Mouse (Mus musculus) monocyte, adult 5-6 weeks (primary cell): ENCODE measurements around the gene Csmd2. TPM values are rescaled to one million over a fixed set of nuclear protein-coding genes. Genes with fewer than 3 reads are reported as not detected.

Experiments
- ATAC-seq: fragments of 153-309, 156-312 bp; replicated peaks from 2 replicates; pipeline ENCODE4 v1.8.0; 2017; ENCODE audit warnings: mild to moderate bottlenecking; ENCODE audit not compliant: low TSS enrichment, insufficient number of reproducible peaks, severe bottlenecking, poor library complexity, low FRiP score
- total RNA-seq: library from RNA; stranded (forward); fragments of 200-1000, 200-491, 200-594 nt; gene quantifications from 3 replicates; pipeline ENCODE4 v1.2.3, GENCODE M21; 2017

Csmd2 gene
- total RNA-seq, 1 experiment from 2014 or later: not detected

- ATAC-seq: no peak
Observed at GRCm38 (mm10) chr4:128275116-128275515, 287.5 kb downstream of the Csmd2 start.

GRCm38 (mm10) chr4:128275586-128275985, 287.9 kb downstream of the Csmd2 start:
- ATAC-seq: no peak

- ATAC-seq: no peak
Observed at GRCm38 (mm10) chr4:128285009-128285408, 297.4 kb downstream of the Csmd2 start.

GRCm38 (mm10) chr4:128288095-128288494, 300.4 kb downstream of the Csmd2 start:
- ATAC-seq: no peak

- no peak for ATAC-seq
Observed at GRCm38 (mm10) chr4:128304049-128304448, 316.4 kb downstream of the Csmd2 start.

GRCm38 (mm10) chr4:128306011-128306410, 318.4 kb downstream of the Csmd2 start:
- ATAC-seq: no peak

GRCm38 (mm10) chr4:128315328-128315727, 327.7 kb downstream of the Csmd2 start:
- no peak for ATAC-seq

- ATAC-seq: no peak
Observed at GRCm38 (mm10) chr4:128317951-128318350, 330.3 kb downstream of the Csmd2 start.

GRCm38 (mm10) chr4:128325511-128325910, 337.9 kb downstream of the Csmd2 start:
- no peak for ATAC-seq

- no peak for ATAC-seq
Observed at GRCm38 (mm10) chr4:128326755-128327154, 339.1 kb downstream of the Csmd2 start.

- ATAC-seq: no peak
Observed at GRCm38 (mm10) chr4:128327421-128327820, 339.8 kb downstream of the Csmd2 start.

- no peak for ATAC-seq
Observed at GRCm38 (mm10) chr4:128330519-128330918, 342.9 kb downstream of the Csmd2 start.

GRCm38 (mm10) chr4:128340457-128340856, 352.8 kb downstream of the Csmd2 start:
- no peak for ATAC-seq

- no peak for ATAC-seq
Observed at GRCm38 (mm10) chr4:128341315-128341714, 353.7 kb downstream of the Csmd2 start.

GRCm38 (mm10) chr4:128342208-128342607, 354.6 kb downstream of the Csmd2 start:
- ATAC-seq: no peak

- no peak for ATAC-seq
Observed at GRCm38 (mm10) chr4:128358751-128359150, 371.1 kb downstream of the Csmd2 start.

GRCm38 (mm10) chr4:128365851-128366250, 378.2 kb downstream of the Csmd2 start:
- ATAC-seq: no peak

- ATAC-seq: no peak
Observed at GRCm38 (mm10) chr4:128368088-128368487, 380.4 kb downstream of the Csmd2 start.

GRCm38 (mm10) chr4:128371766-128372165, 384.1 kb downstream of the Csmd2 start:
- ATAC-seq: no peak

GRCm38 (mm10) chr4:128373196-128373595, 385.5 kb downstream of the Csmd2 start:
- no peak for ATAC-seq

- no peak for ATAC-seq
Observed at GRCm38 (mm10) chr4:128374051-128374450, 386.4 kb downstream of the Csmd2 start.
